Mouse (Mus musculus) left cerebral cortex, postnatal 10 days (tissue): ENCODE results near the gene Btbd9. TPM values are rescaled to one million over a fixed set of nuclear protein-coding genes. Genes with fewer than 3 reads are reported as not detected.

ENCODE experiments used
- DNase-seq, 2 experiments: peaks; one replicate each; pipeline ENCODE4 v3.0.0; 2021 to 2022; ENCODE audit warnings: low spot score in 2 of 2, mixed read lengths in 1 of 2; ENCODE audit errors: extremely low spot score in 1 of 2
- intact Hi-C: fragments of 180-260 bp; cut with DNase I; formaldehyde crosslinking; loops from one replicate; pipeline ENCODE4 v1.15.1; 2025
- total RNA-seq, 2 experiments: library from RNA; stranded (reverse); gene quantifications; 2 replicates each; pipeline ENCODE4 v1.2.3; 2021

The Btbd9 gene
- total RNA-seq, 2 experiments from 2014 or later, result 88.7 to 93.1 TPM

DNA sequence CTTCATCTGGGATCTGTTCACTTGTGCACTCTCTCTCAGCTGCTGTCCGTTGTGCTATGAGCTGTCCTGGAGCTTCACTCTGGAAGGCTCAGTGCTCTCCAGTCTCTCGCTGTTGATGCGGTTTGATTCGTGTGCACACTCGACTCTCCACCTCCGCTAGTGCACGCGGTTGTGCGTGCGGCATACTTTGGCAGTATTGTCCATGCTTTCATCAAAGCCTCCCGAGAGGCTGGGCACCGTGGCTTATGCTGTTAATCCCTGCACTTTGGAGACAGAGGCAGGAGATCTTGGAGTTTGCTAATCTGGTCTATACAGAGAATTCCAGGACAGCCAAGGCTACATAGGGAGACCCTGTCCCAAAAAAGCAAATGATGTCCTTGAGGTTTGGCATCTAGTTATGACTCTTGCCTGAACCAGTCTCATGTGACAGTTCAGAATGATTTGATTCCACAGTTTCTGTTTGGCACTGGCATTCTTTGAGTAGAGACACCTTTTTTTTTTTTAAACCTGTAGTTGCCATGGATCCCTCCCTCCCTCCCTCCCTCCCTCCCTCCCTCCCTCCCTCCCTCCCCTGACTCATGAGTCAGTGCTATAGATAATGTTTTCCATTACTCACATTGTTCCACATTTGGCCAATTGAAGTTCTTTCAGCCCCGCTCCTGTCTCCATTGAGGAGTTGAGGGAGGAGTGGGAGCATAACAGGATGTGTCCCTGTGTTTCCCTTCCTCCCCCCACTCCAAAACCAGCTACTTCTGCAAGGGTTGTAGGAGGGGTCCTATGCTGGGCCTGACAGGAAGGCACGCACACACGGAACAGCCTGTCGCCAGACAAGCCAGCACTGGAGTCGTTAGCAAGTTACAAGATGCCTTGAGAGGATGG lies 379.6 kb downstream of the Btbd9 start:
- intact Hi-C loops, result loop anchor here (10.0 kb wide), 1 partner anchor 192 kb away; the partner anchor contains the start of gene Zfand3
- peak in 1 of 2 experiments; percentile 38 for DNase-seq

GRCm38 (mm10) chr17:30195591-30196183 lies 380.6 kb downstream of the Btbd9 start:
- intact Hi-C loops, result loop anchor here (10.0 kb wide), 1 partner anchor 191 kb away; the partner anchor contains the start of gene Zfand3
- DNase-seq, result peak in 1 of 2 experiments; percentile 26

- peak in 1 of 2 experiments; percentile 14 for DNase-seq
These were observed 381.5 kb downstream of the Btbd9 start for GRCm38 (mm10) chr17:30194629-30195445.

DNA sequence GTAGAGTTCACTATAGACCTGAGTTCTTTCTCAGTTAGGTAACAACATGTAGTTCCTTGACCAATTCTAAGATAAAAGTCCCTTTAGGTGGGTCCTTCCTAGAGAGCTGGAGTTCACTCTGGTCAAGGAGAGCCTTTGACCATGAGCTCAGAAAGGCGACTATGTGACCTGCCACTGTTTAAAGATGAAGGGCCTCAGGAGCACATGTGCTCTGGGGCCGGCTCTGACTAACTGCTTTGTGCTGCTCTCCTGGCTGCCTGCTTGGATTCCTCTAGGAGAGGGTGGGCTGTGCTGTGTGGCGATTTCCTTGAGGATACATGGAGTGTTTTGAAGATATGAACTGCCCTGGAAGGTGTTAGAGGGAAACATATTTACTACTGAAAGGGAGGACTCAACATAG lies 382.2 kb downstream of the Btbd9 start:
- intact Hi-C loops, result loop anchor here (10.0 kb wide), 1 partner anchor 189 kb away; the partner anchor contains the start of gene Zfand3
- no peak for DNase-seq

More at GRCm38 (mm10) chr17:30194629-30195445, 381.5 kb downstream of the Btbd9 start:
- intact Hi-C loops, result loop anchor here (10.0 kb wide), 1 partner anchor 190 kb away; the partner anchor contains the start of gene Zfand3

DNA sequence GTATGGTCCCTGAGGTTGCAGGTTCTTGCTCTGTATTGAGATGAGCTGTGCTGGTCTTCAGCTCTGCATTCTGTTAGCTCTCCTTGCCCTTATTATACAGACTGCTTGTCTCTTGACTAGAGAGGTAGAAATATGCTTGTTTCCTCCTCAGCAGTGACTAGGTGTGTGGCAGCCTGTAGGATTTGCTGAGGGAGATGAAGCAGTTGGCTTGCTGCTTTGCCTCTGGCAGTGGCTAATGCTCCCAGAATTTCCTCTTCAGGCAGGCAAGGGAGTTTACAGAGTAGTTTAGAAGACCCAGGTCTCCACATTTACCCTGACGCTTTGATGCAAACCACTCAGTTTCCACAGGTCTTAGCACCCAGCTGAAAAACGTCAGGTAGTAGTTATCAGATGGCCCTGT lies 382.7 kb downstream of the Btbd9 start:
- DNase-seq, result peak in 1 of 2 experiments; percentile 8
- intact Hi-C loops, result loop anchor here (10.0 kb wide), 1 partner anchor 189 kb away; the partner anchor contains the start of gene Zfand3

DNA sequence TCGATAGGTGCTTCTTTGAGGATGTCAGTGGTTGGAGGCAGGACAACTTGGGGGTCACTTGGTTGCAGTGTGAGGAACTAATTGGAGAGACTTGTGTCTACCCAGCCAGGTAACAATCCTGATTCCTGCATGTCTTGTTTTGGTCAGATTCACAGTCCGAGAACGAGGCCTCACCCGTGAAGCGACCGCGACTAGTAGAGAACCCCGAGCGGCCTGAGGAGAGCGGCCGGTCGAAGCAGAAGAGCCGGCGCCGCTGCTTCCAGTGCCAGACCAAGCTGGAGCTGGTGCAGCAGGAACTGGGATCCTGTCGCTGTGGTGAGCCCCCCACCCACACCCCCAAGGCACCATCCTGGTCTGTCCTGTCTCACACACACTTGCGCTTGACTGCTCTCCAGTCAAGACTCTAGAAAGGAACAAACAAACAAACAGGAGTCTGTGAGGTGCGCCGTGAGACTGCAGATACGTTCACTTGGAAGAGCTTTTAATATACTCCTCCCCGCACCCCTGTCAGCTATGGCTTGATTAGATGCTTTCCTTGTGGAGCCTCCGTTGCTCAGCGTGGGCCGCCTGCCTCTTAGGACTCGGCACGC lies 383.8 kb downstream of the Btbd9 start:
- peak in 1 of 2 experiments; percentile 20 for DNase-seq

DNA sequence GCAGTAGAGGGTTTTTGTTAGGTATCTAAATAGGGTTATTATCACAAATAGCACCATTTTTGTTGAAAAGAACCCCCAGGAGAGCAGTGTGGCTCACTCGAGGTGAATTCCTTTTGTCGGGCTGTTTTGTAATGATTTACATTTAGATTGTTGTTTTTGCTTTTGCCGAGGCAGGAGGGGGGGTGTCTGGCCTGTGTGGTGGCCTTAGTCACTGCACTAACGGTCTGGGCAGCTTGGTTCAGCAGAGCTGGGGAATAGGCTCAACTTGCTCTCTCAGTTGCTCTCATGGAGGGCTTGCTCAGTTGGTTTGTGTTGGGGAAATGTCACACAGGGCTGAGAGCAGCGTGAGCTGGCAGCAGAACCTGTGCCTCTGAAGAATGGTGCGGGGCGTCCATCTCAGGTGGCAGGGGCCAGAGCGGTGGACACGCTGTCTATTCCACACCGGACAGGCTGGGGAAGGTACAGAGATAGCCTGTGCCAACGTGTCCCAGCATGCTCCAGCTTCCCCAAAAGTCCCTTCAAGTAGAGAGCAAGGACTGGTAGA lies 385.1 kb downstream of the Btbd9 start:
- no peak for DNase-seq
- intact Hi-C loops, result loop anchor here (10.0 kb wide), 1 partner anchor 186 kb away; the partner anchor contains the start of gene Zfand3

More for the DNA sequence above, 383.8 kb downstream of the Btbd9 start:
- intact Hi-C loops, result loop anchor here (10.0 kb wide), 1 partner anchor 188 kb away; the partner anchor contains the start of gene Zfand3

DNA sequence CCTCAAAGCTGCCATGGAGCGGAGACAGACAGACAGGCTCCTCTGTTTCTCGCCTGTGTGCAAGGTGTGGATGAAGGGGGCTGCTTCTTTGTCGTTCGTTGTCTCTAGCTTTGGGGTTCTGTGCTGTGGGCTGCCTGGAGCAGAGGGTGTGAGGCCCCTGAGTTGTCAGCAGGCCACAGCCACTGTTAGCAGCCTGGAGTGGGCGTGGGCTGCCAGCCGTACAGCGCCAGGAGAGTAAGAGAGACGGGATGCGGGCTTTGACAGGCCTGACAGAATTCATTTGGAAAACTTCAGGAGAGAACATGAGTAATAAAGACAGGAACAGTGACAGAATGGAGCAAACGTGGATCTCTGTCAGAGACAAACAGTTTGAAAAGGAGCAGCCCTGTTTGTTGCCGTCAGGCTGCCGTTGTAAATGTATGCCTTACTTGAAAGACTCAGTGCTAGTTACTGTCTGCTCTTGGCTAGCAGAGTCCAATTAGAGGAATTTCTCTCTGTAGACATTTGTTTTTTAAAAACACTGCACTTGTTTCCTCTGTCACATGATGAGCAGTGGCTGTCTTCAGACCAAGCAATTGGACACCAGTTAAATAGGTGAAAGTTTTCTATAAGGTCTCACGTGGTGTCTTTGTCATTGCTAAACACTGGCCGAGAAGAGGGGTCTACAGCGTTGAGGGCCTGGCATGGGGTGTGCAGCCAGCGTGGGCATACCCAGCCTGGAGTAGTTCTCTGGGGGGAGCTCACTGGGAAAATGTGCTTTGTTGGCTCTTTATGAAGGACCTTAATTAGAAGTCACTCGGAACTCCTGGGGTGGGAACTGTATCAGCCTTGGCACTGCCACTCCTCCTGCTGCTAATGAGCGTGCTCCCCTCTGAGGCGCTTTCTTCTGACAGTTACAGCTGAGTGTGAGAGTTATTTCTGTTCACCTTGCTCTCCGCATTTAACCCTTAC lies 388.0 kb downstream of the Btbd9 start:
- no peak for DNase-seq
- intact Hi-C loops, result loop anchor here (10.0 kb wide), 1 partner anchor 54 kb away; no protein-coding TSS in a partner anchor

DNA sequence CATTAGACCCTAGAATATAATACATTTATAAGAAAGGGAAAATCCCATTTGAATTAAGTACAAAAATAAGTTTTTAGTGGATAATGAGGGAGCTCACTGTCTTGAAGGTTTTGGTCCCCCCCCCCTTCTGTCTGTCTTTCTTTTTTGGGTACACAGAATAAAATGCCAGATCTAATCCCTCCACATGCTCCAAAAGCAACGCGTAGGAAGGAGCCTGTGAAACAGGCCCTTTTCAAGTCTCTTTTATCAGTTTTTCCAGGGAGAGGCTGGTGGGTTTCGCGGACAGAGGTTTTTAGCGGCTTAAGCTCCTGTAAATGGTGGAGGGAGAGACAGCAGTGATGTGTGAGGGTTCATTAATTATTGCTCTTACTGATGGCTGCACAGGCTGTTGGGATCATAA lies 388.7 kb downstream of the Btbd9 start:
- DNase-seq, result no peak
- intact Hi-C loops, result loop anchor here (10.0 kb wide), 1 partner anchor 53 kb away; no protein-coding TSS in a partner anchor

- intact Hi-C loops, result loop anchor here (10.0 kb wide), 1 partner anchor 52 kb away; no protein-coding TSS in a partner anchor
- no peak for DNase-seq
These were observed 389.1 kb downstream of the Btbd9 start for GRCm38 (mm10) chr17:30187154-30187553.

DNA sequence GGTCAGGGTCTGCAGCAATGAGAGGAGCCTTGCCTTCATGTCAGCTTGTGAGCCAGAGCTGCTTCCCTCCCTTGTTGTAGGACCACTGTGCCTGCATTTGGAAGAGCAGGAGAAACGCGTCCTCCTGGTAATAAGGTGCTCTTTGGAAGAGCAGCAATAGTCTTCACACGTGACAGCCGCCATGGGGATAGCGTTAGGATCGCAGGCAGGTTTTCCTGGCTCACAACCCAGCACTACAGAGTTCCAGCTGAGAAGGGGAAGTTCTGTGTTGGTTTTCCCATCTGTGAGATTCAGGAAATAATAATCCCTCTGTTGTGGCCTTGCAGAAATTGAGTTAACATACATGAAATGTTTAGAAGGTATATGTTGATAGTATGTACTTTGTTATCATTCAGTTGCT lies 392.7 kb downstream of the Btbd9 start:
- no peak for DNase-seq
- intact Hi-C loops, result loop anchor here (10.0 kb wide), 1 partner anchor 49 kb away; no protein-coding TSS in a partner anchor

- intact Hi-C loops, result loop anchor here (10.0 kb wide), 1 partner anchor 47 kb away; no protein-coding TSS in a partner anchor
- no peak for DNase-seq
These were observed 394.2 kb downstream of the Btbd9 start for GRCm38 (mm10) chr17:30182063-30182462.

GRCm38 (mm10) chr17:30181554-30181953 lies 394.7 kb downstream of the Btbd9 start:
- intact Hi-C loops, result loop anchor here (10.0 kb wide), 1 partner anchor 47 kb away; no protein-coding TSS in a partner anchor
- DNase-seq, result no peak

DNA sequence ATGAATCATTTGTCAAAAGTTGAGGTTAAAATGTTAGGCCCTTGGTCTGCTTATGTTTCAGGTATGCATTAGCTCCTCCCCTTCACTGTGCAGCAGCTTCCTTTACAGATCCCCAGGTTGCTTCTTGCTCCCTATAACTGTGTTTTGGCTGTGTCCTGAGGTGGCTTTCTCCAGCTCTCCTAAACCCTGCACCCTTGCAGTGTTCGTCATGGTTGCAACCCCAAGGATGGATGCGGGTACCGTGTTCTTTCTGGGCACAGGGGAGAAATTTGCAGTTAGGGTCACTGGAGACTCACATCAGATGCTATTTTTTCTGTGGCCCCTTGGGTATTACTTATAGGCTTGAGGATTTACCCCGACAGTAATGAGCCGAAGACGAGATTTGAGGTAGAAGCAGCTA lies 396.1 kb downstream of the Btbd9 start:
- intact Hi-C loops, result loop anchor here (10.0 kb wide), 1 partner anchor 45 kb away; no protein-coding TSS in a partner anchor
- DNase-seq, result no peak

- DNase-seq, result no peak
- intact Hi-C loops, result no loop called here
These were observed 397.9 kb downstream of the Btbd9 start for GRCm38 (mm10) chr17:30178402-30178801.

- intact Hi-C loops, result no loop called here
These were observed 398.9 kb downstream of the Btbd9 start for GRCm38 (mm10) chr17:30177435-30177834.

More at GRCm38 (mm10) chr17:30177435-30177834, 398.9 kb downstream of the Btbd9 start:
- DNase-seq, result no peak
